Mouse (Mus musculus): ENCODE results near the gene Pif1. TPM values are rescaled to one million over a fixed set of nuclear protein-coding genes. Genes with fewer than 3 reads are reported as not detected.

The Pif1 gene
- total RNA-seq, 2 experiments from 2014 or later = not detected

GRCm38 (mm10) chr9:65592721-65593120 is 5.8 kb downstream of the Pif1 start:
- no peak for DNase-seq (ENCODE audit: low spot score in 2 of 2)

DNA sequence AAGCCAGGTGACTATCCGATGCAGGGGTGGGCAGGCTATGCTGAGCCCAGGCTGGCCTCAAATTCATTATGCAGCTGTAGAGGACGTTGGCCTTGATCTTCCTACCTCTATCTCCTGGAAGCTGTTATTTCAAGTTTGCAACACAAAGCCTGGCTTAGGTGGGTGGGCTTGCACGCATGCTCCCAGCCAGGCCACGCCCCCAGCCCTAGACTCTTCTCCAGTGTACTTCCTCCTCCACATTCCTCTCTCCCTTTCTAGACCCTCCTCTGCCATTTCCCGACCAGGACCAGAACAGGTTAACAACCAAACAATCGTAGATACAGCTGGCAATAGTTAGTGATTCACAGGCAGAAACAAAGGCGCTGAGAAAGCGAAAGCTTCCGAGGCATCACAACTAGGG is 6.6 kb downstream of the Pif1 start:
- no peak for DNase-seq (ENCODE audit: low spot score in 2 of 2)

- peak; percentile 40 to 47 for DNase-seq (ENCODE audit: low spot score in 2 of 2)
Measured at GRCm38 (mm10) chr9:65598765-65599249, 11.8 kb downstream of the Pif1 start.

GRCm38 (mm10) chr9:65600951-65601350 is 14.0 kb downstream of the Pif1 start:
- no peak for DNase-seq (ENCODE audit: low spot score in 2 of 2)

DNA sequence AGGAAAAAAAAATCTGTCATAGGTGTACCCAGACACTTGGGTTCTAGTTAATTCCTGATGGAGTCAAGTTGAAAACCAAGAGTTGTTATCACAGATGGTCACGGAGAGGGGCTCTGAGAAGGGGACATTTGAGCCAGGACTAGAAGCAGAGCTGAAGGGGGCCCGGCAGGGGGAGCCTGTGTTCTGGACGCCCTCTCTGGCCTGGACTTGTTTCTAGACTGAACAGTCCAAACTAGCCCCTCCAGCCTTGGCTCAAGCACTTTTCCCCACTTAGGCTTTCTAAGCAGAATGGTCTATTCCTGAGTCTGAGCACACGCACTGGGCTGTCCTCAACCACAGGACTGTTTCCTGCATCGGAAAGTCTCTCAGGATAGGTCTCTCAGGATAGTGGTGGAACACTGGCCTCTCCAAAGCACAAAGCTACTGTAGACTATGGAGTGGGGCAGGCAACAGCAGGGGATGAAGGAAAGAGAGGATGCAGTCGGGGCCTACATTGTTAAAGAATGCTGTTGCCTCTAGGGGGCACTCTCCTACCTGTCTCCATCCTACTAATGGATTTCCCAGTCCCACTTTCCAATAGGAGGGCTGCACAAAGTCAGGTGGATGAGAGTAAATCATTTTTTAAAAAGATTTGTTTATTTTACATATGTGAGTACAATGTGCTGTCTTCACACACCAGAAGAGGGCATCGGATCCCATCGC is 16.6 kb downstream of the Pif1 start:
- no peak for DNase-seq (ENCODE audit: low spot score in 2 of 2)

DNA sequence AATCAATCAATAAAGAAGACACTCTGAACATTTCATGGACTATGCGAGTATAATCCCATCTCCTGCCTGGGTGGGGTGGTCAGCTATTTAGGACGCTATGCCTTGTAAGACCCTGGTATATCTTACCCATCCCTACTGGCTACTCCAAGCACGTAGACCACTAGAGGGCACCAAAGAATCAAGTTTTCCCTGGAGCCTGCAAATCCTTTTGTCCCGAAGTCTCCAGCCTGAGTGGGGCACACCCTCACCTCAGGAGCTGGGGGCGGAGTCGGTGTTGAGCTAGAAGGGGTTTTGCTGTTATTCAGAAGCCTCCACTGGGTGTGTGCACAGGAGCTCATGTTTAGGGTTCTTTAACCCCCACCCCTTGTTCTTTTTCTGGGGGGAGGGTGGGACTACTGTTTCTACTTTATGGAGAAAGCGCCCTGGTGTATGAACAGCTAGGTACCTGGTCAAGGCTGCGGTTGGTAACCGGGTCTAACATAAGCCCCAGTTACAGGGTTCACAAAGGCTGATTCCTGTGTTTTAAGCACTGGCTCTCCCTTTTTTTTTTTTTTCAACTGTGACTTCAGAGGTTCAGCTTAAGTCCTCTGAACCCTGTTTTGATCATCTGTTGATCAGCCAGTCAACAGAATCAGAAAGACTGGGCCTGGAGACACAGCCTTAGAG is 18.6 kb downstream of the Pif1 start:
- peak; percentile 36 to 64 for DNase-seq (ENCODE audit: low spot score in 2 of 2)

DNA sequence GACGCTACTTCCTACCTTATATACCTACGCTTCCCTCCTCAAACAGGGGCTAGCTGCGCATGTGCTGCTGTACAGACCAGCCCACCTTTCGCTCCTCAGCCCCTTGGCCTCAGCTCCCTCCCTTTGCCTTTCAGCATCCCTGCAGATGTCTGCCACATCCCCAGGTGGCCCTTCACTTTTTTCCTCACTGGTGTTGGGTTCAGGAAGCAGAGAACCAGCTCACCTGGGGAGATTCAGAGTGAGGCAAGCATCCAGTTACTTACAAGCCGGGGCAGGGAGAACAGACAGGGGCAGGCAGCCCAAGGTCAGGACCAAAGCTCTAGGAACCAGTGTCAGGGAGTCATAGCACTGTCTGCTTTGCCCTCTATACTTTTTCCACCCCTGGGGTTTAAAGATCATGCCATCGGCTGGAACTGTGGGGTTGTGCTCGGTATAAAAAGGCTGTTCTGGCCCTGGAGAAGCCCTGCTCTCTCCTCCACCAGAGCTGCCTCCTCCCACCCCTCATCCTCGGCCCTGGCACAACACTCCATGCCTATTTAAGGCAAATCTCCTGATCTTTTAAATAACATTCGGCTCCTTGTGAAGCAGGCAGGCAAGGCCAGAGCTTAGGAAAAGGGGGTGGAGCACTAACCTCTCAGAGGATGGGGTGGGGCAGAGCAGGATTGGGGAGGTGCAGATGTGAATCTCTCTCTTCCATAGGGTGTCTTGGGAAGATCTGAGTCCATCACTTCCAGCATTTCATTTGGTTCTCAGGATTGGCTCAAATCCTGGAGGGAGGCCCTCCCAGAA is 19.6 kb downstream of the Pif1 start:
- no peak for DNase-seq (ENCODE audit: low spot score in 2 of 2)

GRCm38 (mm10) chr9:65607120-65607519 is 20.2 kb downstream of the Pif1 start:
- DNase-seq (ENCODE audit: low spot score in 2 of 2) = no peak

- no peak for DNase-seq (ENCODE audit: low spot score in 2 of 2)
Measured at GRCm38 (mm10) chr9:65611969-65612486, 25.1 kb downstream of the Pif1 start.

DNA sequence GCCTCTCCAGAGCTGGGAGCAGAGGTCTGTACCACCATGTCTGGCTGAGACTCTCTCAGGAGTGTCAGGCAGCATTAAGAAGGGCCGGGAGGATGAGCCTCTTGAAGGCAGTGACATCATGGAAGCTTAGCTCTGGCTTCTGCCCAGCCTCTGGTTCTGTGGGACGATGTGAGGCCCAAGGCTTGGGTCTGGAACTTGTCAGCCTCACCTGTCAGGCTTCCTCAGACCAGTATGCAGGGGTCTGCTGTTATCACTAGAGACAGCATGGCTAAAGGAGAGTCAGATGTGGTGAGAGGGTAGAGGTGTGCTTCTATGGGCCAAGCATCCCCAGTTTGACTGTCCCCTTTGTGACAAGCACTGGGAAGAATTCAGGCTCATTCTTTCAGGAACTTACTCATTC is 26.1 kb downstream of the Pif1 start:
- no peak for DNase-seq (ENCODE audit: low spot score in 2 of 2)

GRCm38 (mm10) chr9:65619311-65619710 is 32.4 kb downstream of the Pif1 start:
- no peak for DNase-seq (ENCODE audit: low spot score in 2 of 2)

GRCm38 (mm10) chr9:65621196-65621595 is 34.2 kb downstream of the Pif1 start:
- DNase-seq (ENCODE audit: low spot score in 2 of 2) = no peak

DNA sequence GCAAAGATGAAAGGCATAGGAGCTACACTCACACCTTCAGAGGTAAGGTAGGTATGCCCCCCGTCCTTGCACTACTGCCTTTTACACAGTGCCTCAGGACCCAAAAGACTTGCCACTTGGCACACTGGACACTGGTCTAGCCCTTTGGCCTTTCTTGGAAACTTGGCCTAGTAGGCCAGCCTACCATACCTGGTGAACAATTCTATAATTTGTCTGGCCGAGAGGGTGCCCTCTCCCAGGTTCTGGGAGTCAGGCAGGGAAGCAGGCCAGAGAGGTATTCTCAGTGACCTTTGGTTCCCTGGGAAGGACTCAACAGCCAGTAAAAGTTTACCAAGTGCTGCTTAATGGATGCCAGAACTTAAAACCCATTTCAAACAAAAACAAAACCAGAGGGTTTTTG is 34.7 kb downstream of the Pif1 start:
- no peak for DNase-seq (ENCODE audit: low spot score in 2 of 2)

GRCm38 (mm10) chr9:65622826-65623225 is 35.9 kb downstream of the Pif1 start:
- DNase-seq (ENCODE audit: low spot score in 2 of 2) = no peak

GRCm38 (mm10) chr9:65624266-65624665 is 37.3 kb downstream of the Pif1 start:
- DNase-seq (ENCODE audit: low spot score in 2 of 2) = no peak

- peak in 1 of 2 experiments; percentile 38 for DNase-seq (ENCODE audit: low spot score in 2 of 2)
Measured at GRCm38 (mm10) chr9:65629025-65629766, 42.2 kb downstream of the Pif1 start, which contains the start of gene Rbpms2. Gene Rbpms2 (plus strand): TSS chr9:65629648.

DNA sequence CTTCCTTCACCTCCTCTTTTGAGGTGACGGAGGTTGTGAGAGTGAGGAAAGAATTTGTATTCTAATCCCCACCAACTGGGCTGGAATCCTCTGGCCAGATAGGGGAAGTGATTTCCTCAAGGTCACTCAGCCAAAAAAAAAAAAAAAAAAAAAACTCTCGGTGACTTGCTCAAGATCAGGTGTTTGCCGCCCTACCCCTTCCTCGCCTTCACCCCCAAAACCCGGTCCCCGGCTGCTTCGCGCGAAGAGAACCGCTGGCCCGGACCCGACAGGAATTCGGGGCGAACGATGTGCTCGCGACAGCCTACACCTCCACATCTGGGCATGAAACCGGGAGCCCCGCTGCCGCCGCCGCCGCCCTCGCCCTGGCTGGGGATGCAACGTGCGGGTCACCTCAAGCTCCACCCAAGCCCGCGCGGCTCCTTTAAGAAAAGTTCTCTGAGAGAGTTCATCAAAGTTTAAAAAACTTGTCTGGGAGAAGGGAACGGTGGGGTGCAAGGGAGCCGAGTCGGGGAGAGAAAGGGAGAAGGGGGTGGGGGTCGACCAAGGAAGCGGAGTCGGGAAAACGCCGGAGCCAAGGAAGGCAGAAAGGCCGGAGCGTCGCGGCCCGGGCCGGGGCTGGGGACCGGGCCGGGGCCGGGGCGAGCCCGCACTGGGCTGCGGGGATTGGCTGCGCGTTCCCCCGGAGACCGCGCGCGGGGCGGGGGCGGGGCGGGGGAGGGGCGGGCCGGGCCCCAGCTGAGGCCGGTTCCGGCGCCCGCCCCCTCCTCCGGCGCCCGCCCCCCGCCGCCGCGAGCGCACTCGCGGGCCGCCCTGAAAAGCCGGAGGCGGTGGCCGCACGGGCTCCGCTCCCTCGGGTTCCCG is 43.0 kb downstream of the Pif1 start:
- DNase-seq (ENCODE audit: low spot score in 2 of 2) = peak; percentile 77 to 79

DNA sequence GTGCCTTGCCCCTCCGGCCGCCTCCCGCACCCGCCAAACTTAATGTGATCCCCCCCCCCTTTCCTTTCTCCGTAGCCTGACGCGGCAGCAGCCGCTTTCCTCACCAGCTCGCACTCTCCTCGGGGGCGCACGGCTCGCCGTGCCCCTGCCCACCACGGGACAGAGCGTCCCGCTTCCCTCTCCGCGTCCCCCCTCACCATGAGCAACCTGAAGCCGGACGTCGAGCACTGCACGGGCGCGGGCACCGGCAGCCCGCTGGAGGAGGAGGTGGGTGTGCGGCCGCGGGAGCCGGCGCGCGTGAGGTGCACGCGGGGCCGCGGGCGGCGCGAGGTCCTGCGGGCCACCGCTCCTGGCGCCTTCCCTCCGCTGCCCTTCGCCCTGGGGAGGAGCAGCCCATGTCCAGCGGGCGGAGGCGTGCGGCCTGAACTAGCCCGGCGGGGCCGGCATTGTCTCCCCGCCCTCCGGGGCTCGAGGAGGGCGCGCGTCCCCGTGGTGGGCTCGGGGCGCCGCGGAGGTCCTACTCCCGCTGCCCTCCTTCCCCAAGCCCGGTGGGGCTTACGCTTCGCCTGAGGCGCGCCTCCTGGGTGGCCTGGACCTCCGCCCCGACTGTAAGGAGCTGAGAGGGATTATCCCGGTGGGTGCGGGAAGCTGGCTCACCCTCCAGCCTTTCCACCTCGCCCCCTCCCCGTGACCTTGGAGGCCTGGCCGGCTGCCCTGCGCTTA is 43.8 kb downstream of the Pif1 start:
- DNase-seq (ENCODE audit: low spot score in 2 of 2) = peak; percentile 54 to 57

DNA sequence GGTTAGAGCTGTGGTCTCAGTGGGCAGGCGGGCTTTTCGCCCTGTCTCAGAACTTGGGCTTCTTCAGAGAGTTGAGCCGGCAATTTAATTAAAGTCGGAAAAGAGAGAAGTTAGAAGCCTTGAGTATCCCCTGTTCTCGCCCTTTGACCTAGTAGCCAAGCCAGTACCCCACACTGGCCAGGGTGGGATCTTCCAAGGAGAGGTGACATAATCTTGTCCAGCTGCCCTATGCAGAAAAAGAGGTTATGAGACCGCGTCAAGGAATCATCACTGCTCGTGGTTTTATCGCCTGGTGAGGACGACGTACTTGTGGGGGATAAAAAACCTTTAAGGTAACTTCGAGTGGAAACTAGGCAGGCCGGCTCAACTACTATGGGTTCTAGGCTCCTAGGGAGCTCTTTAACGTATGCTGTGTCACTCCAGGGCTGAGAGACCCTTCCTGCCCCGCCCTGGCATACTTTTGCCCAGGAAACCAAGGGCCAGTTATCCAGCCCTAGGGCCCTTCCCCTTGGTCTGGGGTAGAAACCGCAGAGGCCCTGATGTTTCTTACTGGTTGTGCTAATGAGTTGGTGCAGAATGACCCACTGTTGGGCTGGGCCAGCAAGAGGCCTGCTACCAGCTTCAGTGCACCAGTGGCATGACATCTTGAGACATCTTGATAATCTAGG is 44.5 kb downstream of the Pif1 start:
- no peak for DNase-seq (ENCODE audit: low spot score in 2 of 2)

Measured in adrenal gland, adult 18-20 months (tissue).